Mouse (Mus musculus) midbrain, embryonic 13.5 days (tissue): ENCODE results near the gene Prl8a9. TPM values are rescaled to one million over a fixed set of nuclear protein-coding genes. Genes with fewer than 3 reads are reported as not detected.

Source experiments
- ATAC-seq: fragments of 200-750 bp; cut with Nextera tagmentation; 2 replicates; pipeline ENCODE4 v1.8.0; 2017; ENCODE audit warnings: mild to moderate bottlenecking, moderate TSS enrichment, moderate library complexity
- H3K27ac ChIP-seq: fragments of 300-500 bp; sonication (generic); 2 replicates; pipeline ENCODE4 v1.5.1; 2015; ENCODE audit warnings: inconsistent platforms, mild to moderate bottlenecking, moderate library complexity
- H3K27me3 ChIP-seq: fragments of 300-500 bp; sonication (generic); 2 replicates; pipeline ENCODE4 v1.6.1; 2015; ENCODE audit warnings: mild to moderate bottlenecking, inconsistent platforms
- H3K36me3 ChIP-seq: fragments of 300-500 bp; sonication (generic); 2 replicates; pipeline ENCODE4 v1.6.1; 2015; ENCODE audit warnings: mild to moderate bottlenecking, inconsistent platforms
- H3K4me1 ChIP-seq: fragments of 300-500 bp; sonication (generic); replicated peaks from 2 replicates; pipeline ENCODE4 v1.6.1; 2015; ENCODE audit warnings: inconsistent platforms
- H3K4me2 ChIP-seq: fragments of 300-500 bp; sonication (generic); replicated peaks from 2 replicates; pipeline ENCODE4 v1.6.1; 2015; ENCODE audit warnings: moderate library complexity, mild to moderate bottlenecking, inconsistent platforms
- H3K4me3 ChIP-seq: fragments of 300-500 bp; sonication (generic); replicated peaks from 2 replicates; pipeline ENCODE4 v1.5.1; 2015; ENCODE audit warnings: mild to moderate bottlenecking, inconsistent platforms
- H3K9ac ChIP-seq: fragments of 300-500 bp; sonication (generic); replicated peaks from 2 replicates; pipeline ENCODE4 v1.6.1; 2015; ENCODE audit warnings: mild to moderate bottlenecking, inconsistent platforms
- H3K9me3 ChIP-seq: fragments of 300-500 bp; sonication (generic); 2 replicates; pipeline ENCODE4 v1.6.1; 2016; ENCODE audit warnings: mild to moderate bottlenecking, inconsistent platforms
- WGBS: fragments of 180-500 bp; shearing (Covaris S2); methylation state at CpG from one replicate; pipeline ENCODE4 v1.1.7; 2015; 5-methylcytosine and 5-hydroxymethylcytosine counted together
- polyA plus RNA-seq: library from polyadenylated mRNA; unstranded; fragments of >200 nt; fragmentation: Nextera tagmentation; extraction: Ambion mirVana; gene quantifications from 2 replicates; pipeline ENCODE4 v1.2.1, GENCODE M21; 2015

Gene Prl8a9
- polyA plus RNA-seq, result not detected in 2 replicates

GRCm38 (mm10) chr13:27564506-27564905 is at the start of gene Prl8a9:
Prl8a9 (minus strand) TSS chr13:27564606.
- ATAC-seq, result no peak

GRCm38 (mm10) chr13:27610482-27610881 is 46.1 kb upstream of the Prl8a9 start, which contains the start of gene Prl7b1:
Prl7b1 (minus strand) TSS chr13:27610582.
- Histone ChIP-seq H3K4me1 (no peaks in the 10 kb centered on the region), H3K4me3 (no peak within 1 kb of the TSS), H3K36me3 (no peaks in the 10 kb centered on the region), H3K9me3 (no peaks in the 10 kb centered on the region), H3K4me2 (no peak within 1 kb of the TSS), H3K27me3 (no peaks in the 10 kb centered on the region), H3K27ac (no peak within 1 kb of the TSS), H3K9ac (no peak within 1 kb of the TSS)
- WGBS, result 81% methylated on average over 4 of the region's 4 CpGs
- ATAC-seq, result no peak

More at GRCm38 (mm10) chr13:27564506-27564905, at the start of gene Prl8a9:
- no peak within 1 kb of the TSS for H3K27ac ChIP-seq
- no peaks in the 10 kb centered on the region for H3K27me3 ChIP-seq
- H3K4me1 ChIP-seq, result no peaks in the 10 kb centered on the region
- H3K36me3 ChIP-seq, result no peaks in the 10 kb centered on the region
- H3K4me2 ChIP-seq, result no peak within 1 kb of the TSS
- no peak within 1 kb of the TSS for H3K4me3 ChIP-seq
- H3K9ac ChIP-seq, result no peak within 1 kb of the TSS
- WGBS, result 94% methylated on average over 2 of the region's 2 CpGs
- H3K9me3 ChIP-seq, result no peaks in the 10 kb centered on the region

- H3K9me3 ChIP-seq, result no peaks in the 10 kb centered on the region
- no peak within 1 kb of the TSS for H3K4me2 ChIP-seq
- no peaks in the 10 kb centered on the region for H3K27me3 ChIP-seq
- no peaks in the 10 kb centered on the region for H3K4me1 ChIP-seq
- WGBS, result 84% methylated on average over 2 of the region's 2 CpGs
- no peaks in the 10 kb centered on the region for H3K36me3 ChIP-seq
- ATAC-seq, result no peak
- no peak within 1 kb of the TSS for H3K27ac ChIP-seq
- H3K9ac ChIP-seq, result no peak within 1 kb of the TSS
- no peak within 1 kb of the TSS for H3K4me3 ChIP-seq
Measured at GRCm38 (mm10) chr13:27582071-27582470, 17.7 kb upstream of the Prl8a9 start, which contains the start of gene Prl8a1. Prl8a1 (minus strand) TSS chr13:27582171.

GRCm38 (mm10) chr13:27553336-27553735 is 11.1 kb downstream of the Prl8a9 start:
- Histone ChIP-seq H3K27me3 (no peaks in the 10 kb centered on the region), H3K9ac (no peak overlapping the region), H3K4me1 (no peaks in the 10 kb centered on the region), H3K36me3 (no peaks in the 10 kb centered on the region), H3K27ac (no peak overlapping the region), H3K4me2 (no peak overlapping the region), H3K9me3 (no peaks in the 10 kb centered on the region), H3K4me3 (no peak overlapping the region)
- no peak for ATAC-seq

DNA sequence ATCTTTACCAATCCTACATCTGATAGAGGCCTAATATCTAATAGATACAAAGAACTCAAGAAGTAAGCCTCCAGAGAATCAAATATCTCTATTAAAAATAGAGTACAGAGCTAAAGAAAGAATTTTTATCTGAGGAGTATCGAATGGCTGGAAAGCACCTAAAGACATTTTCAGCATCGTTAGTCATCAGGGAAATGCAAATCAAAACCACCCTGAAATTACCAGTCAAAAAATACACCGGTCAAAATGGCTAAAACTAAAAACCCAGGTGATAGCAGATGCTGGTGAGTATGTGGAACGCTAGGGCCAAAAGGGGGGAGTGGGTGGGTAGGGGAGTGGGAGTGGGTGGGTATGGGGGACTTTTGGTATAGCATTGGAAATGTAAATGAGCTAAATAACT is 41.2 kb downstream of the Prl8a9 start:
- Histone ChIP-seq H3K36me3 (no peaks in the 10 kb centered on the region), H3K27me3 (no peaks in the 10 kb centered on the region), H3K9me3 (no peaks in the 10 kb centered on the region), H3K4me3 (no peak overlapping the region), H3K4me2 (no peak overlapping the region), H3K27ac (no peak overlapping the region), H3K4me1 (no peaks in the 10 kb centered on the region), H3K9ac (no peak overlapping the region)
- no peak for ATAC-seq
- WGBS, result 89% methylated on average over 4 of the region's 4 CpGs

GRCm38 (mm10) chr13:27513117-27513516 is 51.3 kb downstream of the Prl8a9 start, which contains the start of gene Prl8a8:
Prl8a8 (minus strand) TSS chr13:27513217.
- Histone ChIP-seq H3K27me3 (no peaks in the 10 kb centered on the region), H3K27ac (no peak within 1 kb of the TSS), H3K4me1 (no peaks in the 10 kb centered on the region), H3K4me2 (no peak within 1 kb of the TSS), H3K9me3 (no peaks in the 10 kb centered on the region), H3K9ac (no peak within 1 kb of the TSS), H3K4me3 (no peak within 1 kb of the TSS), H3K36me3 (no peaks in the 10 kb centered on the region)
- no peak for ATAC-seq
- 93% methylated on average over 4 of the region's 4 CpGs for WGBS

Other genes starting within 250 kb of the Prl8a9 start
- gene Prl8a2, start 218.9 kb downstream of the Prl8a9 start, polyA plus RNA-seq, result not detected in 2 replicates
- gene Prl2b1, start 173.8 kb downstream of the Prl8a9 start, polyA plus RNA-seq, result not detected in 2 replicates
- not detected in 2 replicates for gene Prl8a6, start 125.9 kb downstream of the Prl8a9 start, polyA plus RNA-seq
- not detected in 2 replicates for gene Prl8a8, start 51.4 kb downstream of the Prl8a9 start, polyA plus RNA-seq
- not detected in 2 replicates for gene Prl8a1, start 17.6 kb upstream of the Prl8a9 start, polyA plus RNA-seq
- gene Prl7b1, start 46.0 kb upstream of the Prl8a9 start, polyA plus RNA-seq, result not detected in 2 replicates
- gene Prl7a1, start 77.9 kb upstream of the Prl8a9 start, polyA plus RNA-seq, result not detected in 2 replicates
- gene Prl7a2, start 103.4 kb upstream of the Prl8a9 start, polyA plus RNA-seq, result not detected in 2 replicates
- gene Prl7d1, start 152.1 kb upstream of the Prl8a9 start, polyA plus RNA-seq, result not detected in 2 replicates
- gene Prl7c1, start 216.2 kb upstream of the Prl8a9 start, polyA plus RNA-seq, result not detected in 2 replicates
- gene Prl2a1, start 237.0 kb upstream of the Prl8a9 start, polyA plus RNA-seq, result not detected in 2 replicates